Mouse (Mus musculus) lung, embryonic 14.5 days (tissue): ENCODE data around the gene Exoc6b. TPM values are rescaled to one million over a fixed set of nuclear protein-coding genes. Genes with fewer than 3 reads are reported as not detected.

ENCODE experiments used
- ATAC-seq: fragments of 200-750 bp; cut with Nextera tagmentation; 2 replicates; pipeline ENCODE4 v1.8.0; 2017; ENCODE audit warnings: mild to moderate bottlenecking, moderate TSS enrichment, moderate library complexity; ENCODE audit not compliant: insufficient read depth
- DNase-seq: peaks from one replicate; pipeline ENCODE4 v3.0.0-alpha.2; 2015
- H3K27ac ChIP-seq: fragments of 300-500 bp; sonication (generic); 2 replicates; pipeline ENCODE4 v1.5.1; 2014; ENCODE audit warnings: low read depth, mild to moderate bottlenecking, moderate library complexity
- H3K27me3 ChIP-seq: fragments of 300-500 bp; sonication (generic); 2 replicates; pipeline ENCODE4 v1.6.1; 2014; ENCODE audit warnings: low read length, control low read depth; ENCODE audit not compliant: insufficient read depth
- H3K36me3 ChIP-seq: fragments of 300-500 bp; sonication (generic); 2 replicates; pipeline ENCODE4 v1.6.1; 2014; ENCODE audit warnings: control low read depth; ENCODE audit not compliant: insufficient read depth
- H3K4me1 ChIP-seq: fragments of 300-500 bp; sonication (generic); 2 replicates; pipeline ENCODE4 v1.6.1; 2014; ENCODE audit warnings: antibody characterized with exemption, control low read depth; ENCODE audit not compliant: insufficient read depth
- H3K4me2 ChIP-seq: fragments of 300-500 bp; sonication (generic); 2 replicates; pipeline ENCODE4 v1.6.1; 2014; ENCODE audit warnings: mild to moderate bottlenecking
- H3K4me3 ChIP-seq: fragments of 300-500 bp; sonication (generic); 2 replicates; pipeline ENCODE4 v1.5.1; 2014; ENCODE audit warnings: low read depth, low read length
- H3K9ac ChIP-seq: fragments of 300-500 bp; sonication (generic); 2 replicates; pipeline ENCODE4 v1.6.1; 2014
- H3K9me3 ChIP-seq: fragments of 300-500 bp; sonication (generic); 2 replicates; pipeline ENCODE4 v1.6.1; 2016; ENCODE audit warnings: low read depth, low read length, control low read depth
- CTCF ChIP-seq: IDR thresholded peaks from 2 replicates; pipeline ENCODE4 v1.5.1; 2016; ENCODE audit warnings: antibody characterized with exemption, low read depth
- WGBS: fragments of 180-500 bp; shearing (Covaris S2); extraction: QIAGEN DNeasy Blood & Tissue Kit; methylation state at CpG from one replicate; pipeline ENCODE4 v1.1.7; 2014; 5-methylcytosine and 5-hydroxymethylcytosine counted together
- polyA plus RNA-seq: library from polyadenylated mRNA; unstranded; fragments of >200 nt; fragmentation: Nextera tagmentation; extraction: Ambion mirVana; gene quantifications from 2 replicates; pipeline ENCODE4 v1.2.1, GENCODE M21; 2014

Gene Exoc6b
- polyA plus RNA-seq, 1 experiment from 2014 or later: 40.4 TPM

DNA sequence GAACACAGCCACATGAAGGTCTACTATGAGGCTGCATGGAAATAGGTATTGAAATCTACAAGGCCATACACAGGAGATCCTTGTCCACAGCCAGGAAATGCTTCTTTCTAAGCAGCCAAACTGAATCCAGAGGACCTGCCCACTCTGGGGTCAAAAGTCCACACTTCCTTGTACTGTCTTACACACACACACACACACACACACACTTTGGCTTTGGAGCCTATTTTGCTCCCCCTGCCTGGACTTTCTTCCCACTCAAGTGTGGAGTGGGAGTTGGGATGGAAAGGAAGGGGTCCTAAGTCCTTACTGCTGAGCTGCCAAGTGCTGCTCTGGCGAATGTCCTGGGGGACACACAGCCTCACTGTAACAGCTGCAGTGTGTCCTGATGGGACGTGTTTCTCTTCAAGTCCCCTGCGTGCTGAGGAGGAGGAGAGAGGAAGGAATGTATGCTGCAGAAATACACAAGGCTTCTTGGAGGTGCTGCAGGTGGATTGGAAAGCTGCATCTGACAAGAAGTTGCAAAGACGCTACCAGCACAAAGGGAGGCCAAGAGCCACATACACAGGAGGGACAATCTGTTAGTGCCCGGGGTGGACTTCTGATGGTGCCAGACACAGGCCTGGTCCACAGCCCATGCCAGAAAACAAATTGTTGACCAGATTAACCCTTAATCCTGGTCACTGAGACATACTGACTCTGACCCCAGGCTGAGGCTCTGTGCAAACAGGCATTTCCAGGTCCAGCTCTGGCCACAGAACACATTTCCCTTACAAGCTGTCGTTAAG, 478.2 kb downstream of the Exoc6b start:
- Histone ChIP-seq H3K36me3 (no peaks in the 10 kb centered on the region), H3K9ac (no peak overlapping the region), H3K27ac (no peak overlapping the region), H3K9me3 (no peaks in the 10 kb centered on the region), H3K4me1 (no peaks in the 10 kb centered on the region; the same call in 1 of the 2 replicates), H3K27me3 (peaks cover 40% of the 10 kb centered on the region), H3K4me3 (no peak overlapping the region), H3K4me2 (no peak overlapping the region)
- DNase-seq (peak; percentile 12), ATAC-seq (no peak)
- no peak for TF ChIP-seq CTCF
- 40% methylated on average over 6 of the region's 6 CpGs for WGBS

DNA sequence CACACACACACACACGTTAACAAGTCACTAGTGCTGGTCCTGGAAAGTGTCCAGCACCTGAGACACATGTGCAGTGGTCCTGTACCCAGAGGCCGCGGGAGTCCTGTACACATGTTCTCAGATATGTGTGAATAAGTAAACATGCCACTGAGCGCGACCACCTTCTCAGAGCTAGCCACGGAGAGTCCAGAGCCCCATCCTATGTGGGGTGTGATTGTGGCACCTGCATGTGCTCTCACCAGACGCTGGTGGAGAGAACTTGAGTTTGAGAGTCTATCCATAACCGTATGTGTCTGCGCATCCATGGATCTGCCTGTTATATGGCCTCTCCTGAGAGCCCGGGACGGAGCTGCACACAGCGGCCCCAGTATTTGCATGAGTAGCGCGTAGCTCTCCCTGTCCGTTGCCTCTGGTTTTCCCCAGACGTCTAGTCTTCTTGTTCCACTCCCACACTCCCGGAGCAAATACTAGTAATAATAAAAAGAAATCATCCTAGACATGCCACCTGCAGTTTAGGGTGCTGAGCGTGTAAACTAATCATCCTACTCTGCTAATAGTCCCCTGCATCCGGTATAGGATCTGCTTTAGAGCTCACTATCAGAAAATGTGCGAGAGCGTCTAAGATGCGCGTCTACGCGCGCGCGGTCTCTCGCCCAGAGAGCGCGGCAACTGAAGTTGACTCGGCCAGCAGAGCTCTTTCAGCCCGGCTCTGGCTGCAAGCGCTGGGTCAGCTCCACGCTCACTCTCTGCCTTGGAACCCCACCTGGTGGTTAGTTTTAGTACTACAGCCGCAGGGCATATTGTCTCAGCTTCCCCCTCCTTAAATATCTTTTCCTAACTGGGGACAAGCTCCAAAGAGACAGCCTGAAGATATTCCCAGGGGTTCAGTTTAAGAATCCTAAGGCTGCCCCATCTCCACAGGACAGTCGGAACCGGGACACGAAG, 479.3 kb downstream of the Exoc6b start:
- Histone ChIP-seq H3K9me3 (no peaks in the 10 kb centered on the region), H3K4me2 (peak overlapping the region; percentile 87), H3K4me3 (peak overlapping the region; percentile 14; the same call in 1 of the 2 replicates), H3K4me1 (peaks cover 4% of the 10 kb centered on the region; the same call in 1 of the 2 replicates), H3K9ac (no peak overlapping the region), H3K36me3 (no peaks in the 10 kb centered on the region), H3K27me3 (peaks cover 51% of the 10 kb centered on the region), H3K27ac (no peak overlapping the region)
- peak; percentile 95 for DNase-seq
- 2% methylated on average over 39 of the region's 39 CpGs for WGBS
- peak; percentile 94 for TF ChIP-seq CTCF
- ATAC-seq: peak; percentile 55

DNA sequence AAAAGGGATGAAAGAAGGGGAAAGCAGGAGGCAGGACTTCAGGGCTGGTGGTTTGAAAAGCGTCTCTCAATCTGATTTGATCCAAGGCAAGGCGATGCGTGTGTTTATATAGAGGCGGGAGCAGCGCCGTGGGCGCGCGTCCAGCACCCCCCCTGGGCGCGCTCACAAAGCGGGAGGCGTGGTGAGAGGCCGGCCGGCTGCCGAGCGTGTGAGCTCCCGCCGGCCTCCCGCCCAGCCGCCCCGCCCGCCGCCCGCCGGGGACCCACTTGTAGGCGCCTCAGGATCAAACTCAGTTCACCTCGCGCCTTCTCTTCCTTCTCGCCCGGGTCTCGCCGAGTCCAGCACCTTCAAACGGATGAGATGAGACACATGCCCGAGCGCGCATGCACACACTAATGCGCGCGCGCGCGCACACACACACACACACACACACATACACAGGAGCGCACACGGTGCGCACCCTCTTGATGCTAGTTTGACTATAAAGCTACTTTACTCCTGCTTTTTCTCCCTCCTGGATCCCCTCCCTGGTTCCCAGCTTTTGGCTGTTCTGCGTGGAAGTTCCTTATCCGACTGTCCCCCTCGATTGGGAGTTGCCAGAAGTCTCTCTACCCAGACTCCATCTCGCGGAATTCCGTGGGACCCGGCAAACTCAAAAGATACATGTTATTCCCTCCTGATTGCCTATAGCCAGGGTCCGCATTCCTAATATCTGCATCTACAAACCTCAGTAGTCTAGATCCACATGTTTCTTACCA, 480.2 kb downstream of the Exoc6b start:
- Histone ChIP-seq H3K9me3 (no peaks in the 10 kb centered on the region), H3K4me3 (peak overlapping the region; percentile 46), H3K27ac (no peak overlapping the region), H3K36me3 (no peaks in the 10 kb centered on the region), H3K9ac (no peak overlapping the region), H3K27me3 (peaks cover 61% of the 10 kb centered on the region), H3K4me1 (peaks cover 7% of the 10 kb centered on the region; the same call in 1 of the 2 replicates), H3K4me2 (peak overlapping the region; percentile 87)
- DNase-seq (peak; percentile 90), ATAC-seq (peak; percentile 57)
- WGBS: under 1% methylated on average over 51 of the region's 54 CpGs
- no peak for TF ChIP-seq CTCF

DNA sequence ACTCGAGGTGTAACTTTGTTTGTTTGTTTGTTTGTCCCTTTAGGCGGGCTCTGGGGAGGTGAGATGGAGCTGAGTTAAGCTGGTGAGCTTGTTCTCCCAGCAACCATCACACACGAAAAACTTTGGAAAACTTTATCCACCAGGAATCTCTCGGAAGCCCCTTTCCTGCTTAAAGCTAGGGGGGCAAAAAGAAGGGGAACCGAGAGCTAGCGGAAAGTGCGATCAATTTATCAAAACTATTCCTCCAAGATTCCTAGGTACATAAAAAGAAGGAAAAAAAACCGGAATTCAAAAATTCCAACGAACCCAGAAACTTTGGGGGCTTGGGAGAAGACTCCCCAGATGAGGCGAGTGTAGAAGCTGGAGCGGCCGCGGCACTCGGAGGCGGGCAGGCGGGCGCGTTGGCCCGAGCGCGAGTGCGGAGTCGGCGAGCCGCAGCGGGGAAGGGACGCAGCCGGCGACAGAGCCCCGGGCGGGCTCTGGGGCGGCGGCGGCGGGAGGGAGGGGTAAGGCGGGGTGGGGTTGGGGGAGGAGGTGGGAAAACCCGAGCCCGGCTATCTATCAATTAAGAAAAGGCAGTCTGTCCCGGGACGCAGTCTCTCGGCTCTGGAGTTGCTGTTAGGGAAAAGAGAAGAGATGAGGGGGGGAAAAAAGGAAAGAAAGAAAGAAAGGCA, 481.0 kb downstream of the Exoc6b start:
- DNase-seq: peak; percentile 68
- peak overlapping the region; percentile 46 for H3K4me3 ChIP-seq
- peaks cover 15% of the 10 kb centered on the region; the same call in 1 of the 2 replicates for H3K4me1 ChIP-seq
- H3K9me3 ChIP-seq: no peaks in the 10 kb centered on the region
- H3K27me3 ChIP-seq: peaks cover 67% of the 10 kb centered on the region
- under 1% methylated on average over 41 of the region's 41 CpGs for WGBS
- peak; percentile 4; the same call in 1 of the 2 replicates for ATAC-seq
- peak overlapping the region; percentile 87 for H3K4me2 ChIP-seq
- no peaks in the 10 kb centered on the region for H3K36me3 ChIP-seq
- H3K9ac ChIP-seq: peak overlapping the region; percentile 32
- H3K27ac ChIP-seq: no peak overlapping the region
- no peak for TF ChIP-seq CTCF

DNA sequence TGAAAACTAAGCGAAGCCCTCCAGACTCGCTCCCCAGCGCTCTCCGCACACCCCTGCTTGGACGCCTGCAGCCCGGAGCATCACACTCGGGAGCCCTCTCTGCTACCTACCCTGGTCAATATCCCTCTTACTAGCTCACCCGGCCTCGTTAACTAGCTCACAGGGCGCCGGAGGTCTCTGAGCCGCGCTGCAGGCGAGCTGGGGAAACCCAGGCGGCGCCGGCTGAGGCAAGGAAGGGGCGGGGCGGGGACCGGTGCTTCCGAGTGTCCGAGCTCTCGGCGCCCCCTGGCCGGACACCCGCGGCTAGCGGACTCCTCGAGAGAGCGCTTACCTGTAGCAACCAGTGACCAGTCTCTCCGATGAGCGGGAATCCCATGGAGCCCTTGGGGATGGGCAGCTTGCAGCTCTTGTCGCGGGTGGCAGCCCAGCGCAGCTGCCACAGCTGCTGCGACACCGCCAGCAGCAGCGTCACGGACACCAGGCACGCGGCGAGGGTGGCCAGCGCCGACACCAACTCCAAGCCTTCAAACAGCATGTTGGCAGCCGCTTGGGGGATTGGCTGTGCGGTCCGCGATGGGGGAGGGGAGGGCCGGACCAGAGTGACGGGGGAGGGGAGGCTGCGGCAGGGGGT, 481.7 kb downstream of the Exoc6b start:
- no peak for ATAC-seq
- H3K9ac ChIP-seq: peak overlapping the region; percentile 32
- H3K36me3 ChIP-seq: no peaks in the 10 kb centered on the region
- WGBS: under 1% methylated on average over 51 of the region's 51 CpGs
- no peak overlapping the region for H3K27ac ChIP-seq
- peaks cover 73% of the 10 kb centered on the region for H3K27me3 ChIP-seq
- peak; percentile 70 for DNase-seq
- H3K4me3 ChIP-seq: peak overlapping the region; percentile 46
- H3K4me1 ChIP-seq: peaks cover 18% of the 10 kb centered on the region; the same call in 1 of the 2 replicates
- no peaks in the 10 kb centered on the region for H3K9me3 ChIP-seq
- peak overlapping the region; percentile 87 for H3K4me2 ChIP-seq
- TF ChIP-seq CTCF: no peak
